Mouse (Mus musculus) midbrain, embryonic 16.5 days (tissue): ENCODE results near the gene Nr3c2. TPM values are rescaled to one million over a fixed set of nuclear protein-coding genes. Genes with fewer than 3 reads are reported as not detected.

ENCODE experiments used
- ATAC-seq: fragments of 200-750 bp; cut with Nextera tagmentation; 2 replicates; pipeline ENCODE4 v1.8.0; 2017; ENCODE audit warnings: moderate TSS enrichment
- H3K27ac ChIP-seq: fragments of 300-500 bp; sonication (generic); 2 replicates; pipeline ENCODE4 v1.5.1; 2014; ENCODE audit warnings: mild to moderate bottlenecking, low read length, mixed read lengths
- H3K27me3 ChIP-seq: fragments of 300-500 bp; sonication (generic); 2 replicates; pipeline ENCODE4 v1.6.1; 2014; ENCODE audit warnings: low read depth, low read length, mixed read lengths; ENCODE audit not compliant: control insufficient read depth, insufficient read depth
- H3K36me3 ChIP-seq: fragments of 300-500 bp; sonication (generic); 2 replicates; pipeline ENCODE4 v1.6.1; 2014; ENCODE audit warnings: mild to moderate bottlenecking, low read length, moderate library complexity, mixed read lengths; ENCODE audit not compliant: control insufficient read depth, insufficient read depth
- H3K4me1 ChIP-seq: fragments of 300-500 bp; sonication (generic); 2 replicates; pipeline ENCODE4 v1.6.1; 2014; ENCODE audit warnings: mild to moderate bottlenecking, low read length, mixed read lengths; ENCODE audit not compliant: control insufficient read depth, insufficient read depth
- H3K4me2 ChIP-seq: fragments of 300-500 bp; sonication (generic); 2 replicates; pipeline ENCODE4 v1.6.1; 2014; ENCODE audit warnings: mild to moderate bottlenecking, low read length, mixed read lengths
- H3K4me3 ChIP-seq: fragments of 300-500 bp; sonication (generic); 2 replicates; pipeline ENCODE4 v1.5.1; 2014; ENCODE audit warnings: low read depth, mild to moderate bottlenecking, low read length, moderate library complexity, mixed read lengths
- H3K9ac ChIP-seq: fragments of 300-500 bp; sonication (generic); 2 replicates; pipeline ENCODE4 v1.6.1; 2014; ENCODE audit warnings: low read depth, low read length, mixed read lengths
- H3K9me3 ChIP-seq: fragments of 300-500 bp; sonication (generic); replicated peaks from 2 replicates; pipeline ENCODE4 v1.6.1; 2014; ENCODE audit warnings: mild to moderate bottlenecking, low read length, mixed read lengths; ENCODE audit not compliant: control insufficient read depth, poor library complexity, severe bottlenecking
- whole genome bisulfite sequencing: fragments of 180-500 bp; shearing (Covaris S2); extraction: QIAGEN DNeasy Blood & Tissue Kit; methylation state at CpG from one replicate; pipeline ENCODE4 v1.1.7; 2014; 5-methylcytosine and 5-hydroxymethylcytosine counted together
- polyA plus RNA-seq: library from polyadenylated mRNA; unstranded; fragments of >200 nt; fragmentation: Nextera tagmentation; extraction: Ambion mirVana; gene quantifications from 2 replicates; pipeline ENCODE4 v1.2.1, GENCODE M21; 2015

Gene Nr3c2
- polyA plus RNA-seq: 2.4 and 3.0 TPM in 2 replicates

- peaks cover 3% of the 10 kb centered on the region for H3K27me3 ChIP-seq
- H3K9ac ChIP-seq: peak within 1 kb of the TSS; percentile 72
- peak; percentile 21 for ATAC-seq
- under 1% methylated on average over 39 of the region's 47 CpGs for WGBS
- no peaks in the 10 kb centered on the region for H3K36me3 ChIP-seq
- peak within 1 kb of the TSS; percentile 100 for H3K4me2 ChIP-seq
- H3K27ac ChIP-seq: 0 out of 2 replicates have a peak within 1 kb of the TSS, but pooled peaks have one; percentile 17
- peak within 1 kb of the TSS; percentile 84 for H3K4me3 ChIP-seq
- peaks cover 13% of the 10 kb centered on the region for H3K4me1 ChIP-seq
- H3K9me3 ChIP-seq: no peaks in the 10 kb centered on the region
These were observed at the start of gene Nr3c2 for GRCm38 (mm10) chr8:76899411-76900154. Gene Nr3c2 (plus strand): TSS chr8:76899442.

GRCm38 (mm10) chr8:76858534-76858933 lies 40.7 kb upstream of the Nr3c2 start:
- Histone ChIP-seq H3K9me3 (no peaks in the 10 kb centered on the region), H3K27me3 (no peaks in the 10 kb centered on the region), H3K36me3 (no peaks in the 10 kb centered on the region), H3K9ac (no peak overlapping the region), H3K4me2 (no peak overlapping the region), H3K4me1 (no peaks in the 10 kb centered on the region), H3K4me3 (no peak overlapping the region), H3K27ac (no peak overlapping the region)
- WGBS: 68% methylated on average over 2 of the region's 2 CpGs
- ATAC-seq: no peak

GRCm38 (mm10) chr8:76859709-76860108 lies 39.5 kb upstream of the Nr3c2 start:
- Histone ChIP-seq H3K27me3 (no peaks in the 10 kb centered on the region), H3K4me3 (no peak overlapping the region), H3K9me3 (no peaks in the 10 kb centered on the region), H3K4me1 (no peaks in the 10 kb centered on the region), H3K27ac (no peak overlapping the region), H3K36me3 (no peaks in the 10 kb centered on the region), H3K9ac (no peak overlapping the region), H3K4me2 (no peak overlapping the region)
- ATAC-seq: no peak

- Histone ChIP-seq H3K4me3 (no peak overlapping the region), H3K27me3 (no peaks in the 10 kb centered on the region), H3K36me3 (no peaks in the 10 kb centered on the region), H3K9me3 (no peaks in the 10 kb centered on the region), H3K27ac (no peak overlapping the region), H3K4me1 (no peaks in the 10 kb centered on the region), H3K9ac (no peak overlapping the region), H3K4me2 (no peak overlapping the region)
- whole genome bisulfite sequencing: 87% methylated on average over 1 of the region's 1 CpGs
- ATAC-seq: no peak
These were observed 36.2 kb upstream of the Nr3c2 start for GRCm38 (mm10) chr8:76863066-76863465.

GRCm38 (mm10) chr8:76876809-76877208 lies 22.4 kb upstream of the Nr3c2 start:
- H3K9me3 ChIP-seq: no peaks in the 10 kb centered on the region
- no peak for ATAC-seq
- no peak overlapping the region for H3K27ac ChIP-seq
- WGBS: 95% methylated on average over 2 of the region's 2 CpGs
- H3K27me3 ChIP-seq: no peaks in the 10 kb centered on the region
- H3K9ac ChIP-seq: no peak overlapping the region
- no peaks in the 10 kb centered on the region for H3K4me1 ChIP-seq
- no peak overlapping the region for H3K4me2 ChIP-seq
- no peaks in the 10 kb centered on the region for H3K36me3 ChIP-seq
- no peak overlapping the region for H3K4me3 ChIP-seq

- H3K4me3 ChIP-seq: no peak overlapping the region
- H3K9me3 ChIP-seq: no peaks in the 10 kb centered on the region
- no peak overlapping the region for H3K9ac ChIP-seq
- no peak overlapping the region for H3K4me2 ChIP-seq
- H3K36me3 ChIP-seq: no peaks in the 10 kb centered on the region
- WGBS: 0% methylated on average over 2 of the region's 2 CpGs
- peaks cover 10% of the 10 kb centered on the region for H3K4me1 ChIP-seq
- H3K27ac ChIP-seq: no peak overlapping the region
- no peak for ATAC-seq
- H3K27me3 ChIP-seq: peaks cover under 1% of the 10 kb centered on the region
These were observed 2.2 kb upstream of the Nr3c2 start for GRCm38 (mm10) chr8:76897050-76897449.

- Histone ChIP-seq H3K4me1 (peaks cover 13% of the 10 kb centered on the region), H3K9me3 (no peaks in the 10 kb centered on the region), H3K4me2 (peak overlapping the region; percentile 100), H3K27ac (no peak overlapping the region), H3K4me3 (peak overlapping the region; percentile 84), H3K36me3 (no peaks in the 10 kb centered on the region), H3K9ac (peak overlapping the region; percentile 72), H3K27me3 (peaks cover 3% of the 10 kb centered on the region)
- 0% methylated on average over 39 of the region's 60 CpGs for WGBS
- peak; percentile 49 for ATAC-seq
These were observed 376 bp upstream of the Nr3c2 start for GRCm38 (mm10) chr8:76898721-76899410.

- ATAC-seq: peak; percentile 5; the same call in 1 of the 2 replicates
- Histone ChIP-seq H3K27ac (no peak overlapping the region), H3K4me3 (peak overlapping the region; percentile 84), H3K4me2 (peak overlapping the region; percentile 100), H3K27me3 (peaks cover 7% of the 10 kb centered on the region), H3K4me1 (peaks cover 13% of the 10 kb centered on the region), H3K9me3 (no peaks in the 10 kb centered on the region), H3K9ac (peak overlapping the region; percentile 72), H3K36me3 (no peaks in the 10 kb centered on the region)
- WGBS: under 1% methylated on average over 58 of the region's 58 CpGs
These were observed 1.2 kb downstream of the Nr3c2 start for GRCm38 (mm10) chr8:76900155-76901141.
